Mouse (Mus musculus) embryo, embryonic 10 days (tissue): ENCODE measurements at regions not wholly inside any gene's neighbourhood (a gene's known extent, or its start where the extent isn't known, plus 50 kb on each side); places are given as distances from the start of the nearest gene placed in this dataset.
A peak's percentile ranks its signal among the peaks of the same experiment; 100 is the strongest.
"Not testable (repeated sequence)": the region's sequence is repeated elsewhere in the genome, so short reads cannot be mapped to it uniquely, and the experiment has no call there.

ENCODE experiments used
- DNase-seq: peaks from one replicate; pipeline ENCODE4 v3.0.0-alpha.2; 2015; ENCODE audit warnings: low spot score

- no peak for DNase-seq
Observed at GRCm38 (mm10) chr16:79312702-79313101, 221.8 kb upstream of the Tmprss15 start.

GRCm38 (mm10) chr16:79308541-79308940 lies 217.6 kb upstream of the Tmprss15 start:
- no peak for DNase-seq

GRCm38 (mm10) chr16:79296621-79297020 lies 205.7 kb upstream of the Tmprss15 start:
- not testable (repeated sequence) for DNase-seq

GRCm38 (mm10) chr16:79279006-79279405 lies 188.1 kb upstream of the Tmprss15 start:
- no peak for DNase-seq

GRCm38 (mm10) chr16:79256525-79256924 lies 165.6 kb upstream of the Tmprss15 start:
- DNase-seq, result no peak

GRCm38 (mm10) chr16:79256084-79256483 lies 165.2 kb upstream of the Tmprss15 start:
- no peak for DNase-seq

GRCm38 (mm10) chr16:79240857-79241491 lies 150.1 kb upstream of the Tmprss15 start:
- no peak for DNase-seq

- DNase-seq, result no peak
Observed at GRCm38 (mm10) chr16:79240191-79240590, 149.3 kb upstream of the Tmprss15 start.

GRCm38 (mm10) chr16:79191196-79191595 lies 100.3 kb upstream of the Tmprss15 start:
- no peak for DNase-seq

- DNase-seq, result no peak
Observed at GRCm38 (mm10) chr16:79186471-79186870, 95.6 kb upstream of the Tmprss15 start.

GRCm38 (mm10) chr16:79182474-79182873 lies 91.6 kb upstream of the Tmprss15 start:
- DNase-seq, result no peak

GRCm38 (mm10) chr16:79177299-79177999 lies 86.6 kb upstream of the Tmprss15 start:
- DNase-seq, result peak; percentile 37

GRCm38 (mm10) chr16:79176832-79177243 lies 85.9 kb upstream of the Tmprss15 start:
- DNase-seq, result peak; percentile 5

- peak; percentile 85 for DNase-seq
Observed at GRCm38 (mm10) chr16:79168193-79168592, 77.3 kb upstream of the Tmprss15 start.

GRCm38 (mm10) chr16:79142813-79143212 lies 51.9 kb upstream of the Tmprss15 start:
- no peak for DNase-seq
